Mouse (Mus musculus) activated CD4-positive, CD25-positive, alpha-beta regulatory T cell, adult 4 months (primary cell): Measurements from ENCODE around the gene Unc13a. TPM values are rescaled to one million over a fixed set of nuclear protein-coding genes. Genes with fewer than 3 reads are reported as not detected.
A peak's percentile ranks its signal among the peaks of the same experiment; 100 is the strongest.

Source experiments
- ATAC-seq: one replicate; pipeline ENCODE4 v1.8.0; 2017
- polyA plus RNA-seq, 2 experiments: library from polyadenylated mRNA; unstranded; fragments of 100-300 nt; shearing (Covaris generic); gene quantifications; one replicate each; pipeline ENCODE4 v1.2.1; 2017

Gene Unc13a
- polyA plus RNA-seq, 2 experiments from 2014 or later, result 0.37 to 0.93 TPM

GRCm38 (mm10) chr8:71619786-71620185 lies 51.8 kb downstream of the Unc13a start:
- ATAC-seq, result no peak

GRCm38 (mm10) chr8:71613418-71613817 lies 58.1 kb downstream of the Unc13a start:
- no peak for ATAC-seq

- no peak for ATAC-seq
These were observed 59.4 kb downstream of the Unc13a start for GRCm38 (mm10) chr8:71612141-71612540.

- ATAC-seq, result peak; percentile 100
These were observed 60.5 kb downstream of the Unc13a start, which contains the start of gene Colgalt1 for GRCm38 (mm10) chr8:71610822-71611651. Gene Colgalt1 (plus strand): TSS chr8:71610998.

- no peak for ATAC-seq
These were observed 67.5 kb downstream of the Unc13a start for GRCm38 (mm10) chr8:71604021-71604420.

- no peak for ATAC-seq
These were observed 68.8 kb downstream of the Unc13a start for GRCm38 (mm10) chr8:71602666-71603334.

- peak; percentile 32 for ATAC-seq
These were observed 69.5 kb downstream of the Unc13a start for GRCm38 (mm10) chr8:71601939-71602665.

- ATAC-seq, result no peak
These were observed 72.7 kb downstream of the Unc13a start for GRCm38 (mm10) chr8:71598841-71599240.

- no peak for ATAC-seq
These were observed 73.2 kb downstream of the Unc13a start for GRCm38 (mm10) chr8:71598375-71598774.

GRCm38 (mm10) chr8:71597451-71597850 lies 74.1 kb downstream of the Unc13a start, which contains the start of gene Fam129c:
Gene Fam129c (plus strand): TSS chr8:71597648.
- no peak for ATAC-seq

GRCm38 (mm10) chr8:71596798-71597197 lies 74.8 kb downstream of the Unc13a start:
- ATAC-seq, result no peak

- ATAC-seq, result no peak
These were observed 75.2 kb downstream of the Unc13a start for GRCm38 (mm10) chr8:71596384-71596783.

- peak; percentile 38 for ATAC-seq
These were observed 75.7 kb downstream of the Unc13a start for GRCm38 (mm10) chr8:71595862-71596261.

GRCm38 (mm10) chr8:71594324-71594722 lies 77.2 kb downstream of the Unc13a start:
- no peak for ATAC-seq

- no peak for ATAC-seq
These were observed 77.8 kb downstream of the Unc13a start for GRCm38 (mm10) chr8:71593556-71594323.

- peak; percentile 17 for ATAC-seq
These were observed 79.0 kb downstream of the Unc13a start for GRCm38 (mm10) chr8:71592374-71593170.

- ATAC-seq, result peak; percentile 77
These were observed 79.8 kb downstream of the Unc13a start, which contains the start of gene Pgls for GRCm38 (mm10) chr8:71591471-71592373. Gene Pgls (plus strand): TSS chr8:71592176.

- no peak for ATAC-seq
These were observed 80.5 kb downstream of the Unc13a start for GRCm38 (mm10) chr8:71591017-71591416.

- ATAC-seq, result no peak
These were observed 82.8 kb downstream of the Unc13a start for GRCm38 (mm10) chr8:71588762-71589161.

GRCm38 (mm10) chr8:71586891-71587290 lies 84.7 kb downstream of the Unc13a start:
- ATAC-seq, result no peak
